Mouse (Mus musculus): ENCODE measurements around the gene Tgm1. TPM values are rescaled to one million over a fixed set of nuclear protein-coding genes. Genes with fewer than 3 reads are reported as not detected.
A peak's percentile ranks its signal among the peaks of the same experiment; 100 is the strongest.

The Tgm1 gene
- total and polyA plus RNA-seq, 2 experiments from 2014 or later = 0.14 to 0.16 TPM

GRCm38 (mm10) chr14:55660636-55661035, 53.1 kb downstream of the Tgm1 start:
- Histone ChIP-seq H3K4me3 (ENCODE audit: low read depth, low read length) (peak overlapping the region; percentile 66; the same call in 1 of the 2 replicates), H3K27ac (ENCODE audit: low read depth, low read length) (no peak overlapping the region), H3K9me3 (ENCODE audit: low read length) (no peaks in the 10 kb centered on the region), H3K27me3 (ENCODE audit: insufficient read depth, low read length) (no peaks in the 10 kb centered on the region), H3K4me1 (ENCODE audit: insufficient read depth, low read length) (no peaks in the 10 kb centered on the region), H3K36me3 (ENCODE audit: insufficient read depth, low read length) (peaks cover 17% of the 10 kb centered on the region; the same call in 1 of the 2 replicates), H3K9ac (replicated peaks; ENCODE audit: low read length, poor library complexity, severe bottlenecking) (no peak overlapping the region), H3K4me2 (ENCODE audit: low read depth, low read length, poor library complexity, severe bottlenecking) (peak overlapping the region; percentile 67)
- TF ChIP-seq CTCF (IDR thresholded peaks at IDR 0.05) = no peak
- no peak for ATAC-seq (ENCODE audit: low FRiP score)
- no peak for DNase-seq (ENCODE audit: low spot score)
- WGBS = 32% methylated on average over 2 of the region's 2 CpGs

GRCm38 (mm10) chr14:55659960-55660573, 53.7 kb downstream of the Tgm1 start, which contains the start of gene Mdp1:
Gene Mdp1 (minus strand): TSS chr14:55660508.
- Histone ChIP-seq H3K27me3 (ENCODE audit: insufficient read depth, low read length) (no peaks in the 10 kb centered on the region), H3K9me3 (ENCODE audit: low read length) (no peaks in the 10 kb centered on the region), H3K4me3 (ENCODE audit: low read depth, low read length) (peak within 1 kb of the TSS; percentile 66), H3K9ac (replicated peaks; ENCODE audit: low read length, poor library complexity, severe bottlenecking) (peak within 1 kb of the TSS; percentile 74), H3K4me2 (ENCODE audit: low read depth, low read length, poor library complexity, severe bottlenecking) (peak within 1 kb of the TSS; percentile 67), H3K27ac (ENCODE audit: low read depth, low read length) (peak within 1 kb of the TSS; percentile 80), H3K4me1 (ENCODE audit: insufficient read depth, low read length) (no peaks in the 10 kb centered on the region), H3K36me3 (ENCODE audit: insufficient read depth, low read length) (peaks cover 17% of the 10 kb centered on the region; the same call in 1 of the 2 replicates)
- ATAC-seq (ENCODE audit: low FRiP score) (peak; percentile 94), DNase-seq (ENCODE audit: low spot score) (peak; percentile 95)
- peak; percentile 72 for TF ChIP-seq CTCF (IDR thresholded peaks at IDR 0.05)
- under 1% methylated on average over 39 of the region's 39 CpGs for WGBS

- ATAC-seq (ENCODE audit: low FRiP score) (no peak), DNase-seq (ENCODE audit: low spot score) (no peak)
- H3K36me3 ChIP-seq (ENCODE audit: insufficient read depth, low read length) = peaks cover 14% of the 10 kb centered on the region; the same call in 1 of the 2 replicates
- no peaks in the 10 kb centered on the region for H3K4me1 ChIP-seq (ENCODE audit: insufficient read depth, low read length)
- no peak overlapping the region for H3K27ac ChIP-seq (ENCODE audit: low read depth, low read length)
- WGBS = 94% methylated on average over 5 of the region's 5 CpGs
- H3K9me3 ChIP-seq (ENCODE audit: low read length) = no peaks in the 10 kb centered on the region
- no peak overlapping the region for H3K4me3 ChIP-seq (ENCODE audit: low read depth, low read length)
- no peak for TF ChIP-seq CTCF (IDR thresholded peaks at IDR 0.05)
- H3K27me3 ChIP-seq (ENCODE audit: insufficient read depth, low read length) = no peaks in the 10 kb centered on the region
- H3K9ac ChIP-seq (replicated peaks; ENCODE audit: low read length, poor library complexity, severe bottlenecking) = no peak overlapping the region
- no peak overlapping the region for H3K4me2 ChIP-seq (ENCODE audit: low read depth, low read length, poor library complexity, severe bottlenecking)
Observed at GRCm38 (mm10) chr14:55658011-55658410, 55.7 kb downstream of the Tgm1 start.

GRCm38 (mm10) chr14:55656935-55657334, 56.8 kb downstream of the Tgm1 start:
- no peak overlapping the region for H3K9ac ChIP-seq (replicated peaks; ENCODE audit: low read length, poor library complexity, severe bottlenecking)
- WGBS = 90% methylated on average over 3 of the region's 3 CpGs
- DNase-seq (ENCODE audit: low spot score) (no peak), ATAC-seq (ENCODE audit: low FRiP score) (no peak)
- H3K27ac ChIP-seq (ENCODE audit: low read depth, low read length) = no peak overlapping the region
- H3K4me3 ChIP-seq (ENCODE audit: low read depth, low read length) = no peak overlapping the region
- TF ChIP-seq CTCF (IDR thresholded peaks at IDR 0.05) = no peak
- 0 out of 2 replicates have a peak, but pooled peaks cover 10% of the 10 kb centered on the region for H3K36me3 ChIP-seq (ENCODE audit: insufficient read depth, low read length)
- no peaks in the 10 kb centered on the region for H3K4me1 ChIP-seq (ENCODE audit: insufficient read depth, low read length)
- H3K9me3 ChIP-seq (ENCODE audit: low read length) = no peaks in the 10 kb centered on the region
- H3K27me3 ChIP-seq (ENCODE audit: insufficient read depth, low read length) = no peaks in the 10 kb centered on the region
- H3K4me2 ChIP-seq (ENCODE audit: low read depth, low read length, poor library complexity, severe bottlenecking) = no peak overlapping the region

- no peaks in the 10 kb centered on the region for H3K9me3 ChIP-seq (ENCODE audit: low read length)
- TF ChIP-seq CTCF (IDR thresholded peaks at IDR 0.05) = no peak
- no peak for ATAC-seq (ENCODE audit: low FRiP score)
- no peak overlapping the region for H3K4me3 ChIP-seq (ENCODE audit: low read depth, low read length)
- H3K4me2 ChIP-seq (ENCODE audit: low read depth, low read length, poor library complexity, severe bottlenecking) = no peak overlapping the region
- no peak overlapping the region for H3K9ac ChIP-seq (replicated peaks; ENCODE audit: low read length, poor library complexity, severe bottlenecking)
- no peak for DNase-seq (ENCODE audit: low spot score)
- H3K27ac ChIP-seq (ENCODE audit: low read depth, low read length) = no peak overlapping the region
- H3K27me3 ChIP-seq (ENCODE audit: insufficient read depth, low read length) = no peaks in the 10 kb centered on the region
- H3K4me1 ChIP-seq (ENCODE audit: insufficient read depth, low read length) = no peaks in the 10 kb centered on the region
- WGBS = 89% methylated on average over 7 of the region's 7 CpGs
- no peaks in the 10 kb centered on the region for H3K36me3 ChIP-seq (ENCODE audit: insufficient read depth, low read length)
Observed at GRCm38 (mm10) chr14:55651528-55651927, 62.2 kb downstream of the Tgm1 start.

Other genes with a start within 250 kb of the Tgm1 start
Only the 30 nearest of the 37 such genes appear.
- 27.8 and 29.1 TPM in 2 replicates for gene Pck2, start 173.7 kb downstream of the Tgm1 start, total RNA-seq (2014; rRNA removed)
- gene Pck2, start 173.7 kb downstream of the Tgm1 start, polyA plus RNA-seq (2015; fragmentation: Nextera tagmentation; extraction: Ambion mirVana) = 18.2 and 21.6 TPM in 2 replicates
- gene Dcaf11, start 153.9 kb downstream of the Tgm1 start, total RNA-seq (2014; rRNA removed) = 98.3 and 103 TPM in 2 replicates
- gene Dcaf11, start 153.9 kb downstream of the Tgm1 start, polyA plus RNA-seq (2015; fragmentation: Nextera tagmentation; extraction: Ambion mirVana) = 102 and 114 TPM in 2 replicates
- gene A730061H03Rik, start 153.5 kb downstream of the Tgm1 start, total RNA-seq (2014; rRNA removed) = 5.4 TPM in 1 of 2 replicates, not detected in the other
- 0.69 TPM in 1 of 2 replicates, not detected in the other for gene A730061H03Rik, start 153.5 kb downstream of the Tgm1 start, polyA plus RNA-seq (2015; fragmentation: Nextera tagmentation; extraction: Ambion mirVana)
- gene Fitm1, start 138.3 kb downstream of the Tgm1 start, total RNA-seq (2014; rRNA removed) = 0.33 and 0.80 TPM in 2 replicates
- 0.16 and 0.17 TPM in 2 replicates for gene Fitm1, start 138.3 kb downstream of the Tgm1 start, polyA plus RNA-seq (2015; fragmentation: Nextera tagmentation; extraction: Ambion mirVana)
- 119 and 147 TPM in 2 replicates for gene Psme1, start 135.8 kb downstream of the Tgm1 start, total RNA-seq (2014; rRNA removed)
- gene Psme1, start 135.8 kb downstream of the Tgm1 start, polyA plus RNA-seq (2015; fragmentation: Nextera tagmentation; extraction: Ambion mirVana) = 268 and 288 TPM in 2 replicates
- gene Emc9, start 128.6 kb downstream of the Tgm1 start, total RNA-seq (2014; rRNA removed) = 36.3 and 38.9 TPM in 2 replicates
- 74.3 and 78.8 TPM in 2 replicates for gene Emc9, start 128.6 kb downstream of the Tgm1 start, polyA plus RNA-seq (2015; fragmentation: Nextera tagmentation; extraction: Ambion mirVana)
- 62.8 and 69.6 TPM in 2 replicates for gene Psme2, start 122.8 kb downstream of the Tgm1 start, total RNA-seq (2014; rRNA removed)
- gene Psme2, start 122.8 kb downstream of the Tgm1 start, polyA plus RNA-seq (2015; fragmentation: Nextera tagmentation; extraction: Ambion mirVana) = 157 and 184 TPM in 2 replicates
- 19.8 and 26.7 TPM in 2 replicates for gene Rnf31, start 122.2 kb downstream of the Tgm1 start, total RNA-seq (2014; rRNA removed)
- 20.4 and 23.0 TPM in 2 replicates for gene Rnf31, start 122.2 kb downstream of the Tgm1 start, polyA plus RNA-seq (2015; fragmentation: Nextera tagmentation; extraction: Ambion mirVana)
- gene Irf9, start 110.4 kb downstream of the Tgm1 start, total RNA-seq (2014; rRNA removed) = 17.1 and 18.2 TPM in 2 replicates
- gene Irf9, start 110.4 kb downstream of the Tgm1 start, polyA plus RNA-seq (2015; fragmentation: Nextera tagmentation; extraction: Ambion mirVana) = 7.4 and 8.3 TPM in 2 replicates
- gene Rec8, start 95.9 kb downstream of the Tgm1 start, total RNA-seq (2014; rRNA removed) = 6.0 and 11.1 TPM in 2 replicates
- 7.6 and 8.7 TPM in 2 replicates for gene Rec8, start 95.9 kb downstream of the Tgm1 start, polyA plus RNA-seq (2015; fragmentation: Nextera tagmentation; extraction: Ambion mirVana)
- 109 and 122 TPM in 2 replicates for gene Ipo4, start 78.0 kb downstream of the Tgm1 start, total RNA-seq (2014; rRNA removed)
- gene Ipo4, start 78.0 kb downstream of the Tgm1 start, polyA plus RNA-seq (2015; fragmentation: Nextera tagmentation; extraction: Ambion mirVana) = 104 and 112 TPM in 2 replicates
- gene Gm49378, start 76.0 kb downstream of the Tgm1 start, total RNA-seq (2014; rRNA removed) = 6.3 and 6.7 TPM in 2 replicates
- 2.3 and 2.8 TPM in 2 replicates for gene Gm49378, start 76.0 kb downstream of the Tgm1 start, polyA plus RNA-seq (2015; fragmentation: Nextera tagmentation; extraction: Ambion mirVana)
- gene Tm9sf1, start 70.1 kb downstream of the Tgm1 start, total RNA-seq (2014; rRNA removed) = 47.7 and 60.3 TPM in 2 replicates
- 48.2 and 54.3 TPM in 2 replicates for gene Tm9sf1, start 70.1 kb downstream of the Tgm1 start, polyA plus RNA-seq (2015; fragmentation: Nextera tagmentation; extraction: Ambion mirVana)
- gene Tssk4, start 63.7 kb downstream of the Tgm1 start, total RNA-seq (2014; rRNA removed) = 0.14 and 0.16 TPM in 2 replicates
- 0.28 and 0.36 TPM in 2 replicates for gene Tssk4, start 63.7 kb downstream of the Tgm1 start, polyA plus RNA-seq (2015; fragmentation: Nextera tagmentation; extraction: Ambion mirVana)
- gene Mdp1, start 53.4 kb downstream of the Tgm1 start, total RNA-seq (2014; rRNA removed) = 46.7 and 53.7 TPM in 2 replicates
- 77.9 and 82.2 TPM in 2 replicates for gene Mdp1, start 53.4 kb downstream of the Tgm1 start, polyA plus RNA-seq (2015; fragmentation: Nextera tagmentation; extraction: Ambion mirVana)
- 19.9 and 24.4 TPM in 2 replicates for gene Gmpr2, start 42.0 kb downstream of the Tgm1 start, total RNA-seq (2014; rRNA removed)
- gene Gmpr2, start 42.0 kb downstream of the Tgm1 start, polyA plus RNA-seq (2015; fragmentation: Nextera tagmentation; extraction: Ambion mirVana) = 35.5 and 36.7 TPM in 2 replicates
- 129 and 133 TPM in 2 replicates for gene Nedd8, start 41.8 kb downstream of the Tgm1 start, total RNA-seq (2014; rRNA removed)
- 569 and 590 TPM in 2 replicates for gene Nedd8, start 41.8 kb downstream of the Tgm1 start, polyA plus RNA-seq (2015; fragmentation: Nextera tagmentation; extraction: Ambion mirVana)
- gene Tinf2, start 32.1 kb downstream of the Tgm1 start, total RNA-seq (2014; rRNA removed) = 14.6 and 15.7 TPM in 2 replicates
- gene Tinf2, start 32.1 kb downstream of the Tgm1 start, polyA plus RNA-seq (2015; fragmentation: Nextera tagmentation; extraction: Ambion mirVana) = 19.9 and 23.6 TPM in 2 replicates
- 75.1 and 94.5 TPM in 2 replicates for gene Rabggta, start 8.3 kb upstream of the Tgm1 start, total RNA-seq (2014; rRNA removed)
- 61.9 and 62.6 TPM in 2 replicates for gene Rabggta, start 8.3 kb upstream of the Tgm1 start, polyA plus RNA-seq (2015; fragmentation: Nextera tagmentation; extraction: Ambion mirVana)
- gene Dhrs1, start 31.8 kb upstream of the Tgm1 start, total RNA-seq (2014; rRNA removed) = 75.1 and 94.0 TPM in 2 replicates
- gene Dhrs1, start 31.8 kb upstream of the Tgm1 start, polyA plus RNA-seq (2015; fragmentation: Nextera tagmentation; extraction: Ambion mirVana) = 72.0 and 73.3 TPM in 2 replicates
- 22.0 and 30.4 TPM in 2 replicates for gene Nop9, start 31.8 kb upstream of the Tgm1 start, total RNA-seq (2014; rRNA removed)
- 17.3 and 17.8 TPM in 2 replicates for gene Nop9, start 31.8 kb upstream of the Tgm1 start, polyA plus RNA-seq (2015; fragmentation: Nextera tagmentation; extraction: Ambion mirVana)
- gene Cideb, start 44.5 kb upstream of the Tgm1 start, total RNA-seq (2014; rRNA removed) = 0.66 and 2.6 TPM in 2 replicates
- 0.25 and 1.1 TPM in 2 replicates for gene Cideb, start 44.5 kb upstream of the Tgm1 start, polyA plus RNA-seq (2015; fragmentation: Nextera tagmentation; extraction: Ambion mirVana)
- 0.38 and 1.6 TPM in 2 replicates for gene Ltb4r2, start 47.5 kb upstream of the Tgm1 start, total RNA-seq (2014; rRNA removed)
- gene Ltb4r2, start 47.5 kb upstream of the Tgm1 start, polyA plus RNA-seq (2015; fragmentation: Nextera tagmentation; extraction: Ambion mirVana) = 0.43 and 0.60 TPM in 2 replicates
- gene Ltb4r1, start 52.0 kb upstream of the Tgm1 start, total RNA-seq (2014; rRNA removed) = 0.88 and 1.8 TPM in 2 replicates
- 0.94 and 1.1 TPM in 2 replicates for gene Ltb4r1, start 52.0 kb upstream of the Tgm1 start, polyA plus RNA-seq (2015; fragmentation: Nextera tagmentation; extraction: Ambion mirVana)
- gene Adcy4, start 70.2 kb upstream of the Tgm1 start, total RNA-seq (2014; rRNA removed) = 3.6 and 4.0 TPM in 2 replicates
- 1.7 TPM in 2 replicates for gene Adcy4, start 70.2 kb upstream of the Tgm1 start, polyA plus RNA-seq (2015; fragmentation: Nextera tagmentation; extraction: Ambion mirVana)
- gene Ripk3, start 74.9 kb upstream of the Tgm1 start, total RNA-seq (2014; rRNA removed) = 0.27 TPM in 1 of 2 replicates, not detected in the other
- 1.3 and 3.0 TPM in 2 replicates for gene Ripk3, start 74.9 kb upstream of the Tgm1 start, polyA plus RNA-seq (2015; fragmentation: Nextera tagmentation; extraction: Ambion mirVana)
- 9.6 and 12.9 TPM in 2 replicates for gene Nfatc4, start 109.2 kb upstream of the Tgm1 start, total RNA-seq (2014; rRNA removed)
- gene Nfatc4, start 109.2 kb upstream of the Tgm1 start, polyA plus RNA-seq (2015; fragmentation: Nextera tagmentation; extraction: Ambion mirVana) = 4.2 and 5.2 TPM in 2 replicates
- 36.4 and 42.0 TPM in 2 replicates for gene Nynrin, start 140.1 kb upstream of the Tgm1 start, total RNA-seq (2014; rRNA removed)
- gene Nynrin, start 140.1 kb upstream of the Tgm1 start, polyA plus RNA-seq (2015; fragmentation: Nextera tagmentation; extraction: Ambion mirVana) = 6.8 and 7.2 TPM in 2 replicates
- 0.66 and 1.8 TPM in 2 replicates for gene Cbln3, start 170.5 kb upstream of the Tgm1 start, total RNA-seq (2014; rRNA removed)
- gene Cbln3, start 170.5 kb upstream of the Tgm1 start, polyA plus RNA-seq (2015; fragmentation: Nextera tagmentation; extraction: Ambion mirVana) = 0.43 and 0.54 TPM in 2 replicates
- gene Khnyn, start 171.0 kb upstream of the Tgm1 start, total RNA-seq (2014; rRNA removed) = 14.2 and 19.9 TPM in 2 replicates
- gene Khnyn, start 171.0 kb upstream of the Tgm1 start, polyA plus RNA-seq (2015; fragmentation: Nextera tagmentation; extraction: Ambion mirVana) = 6.3 and 6.5 TPM in 2 replicates